ENCODE assay signal across 23 mouse cellular contexts in the genomic region with DNA sequence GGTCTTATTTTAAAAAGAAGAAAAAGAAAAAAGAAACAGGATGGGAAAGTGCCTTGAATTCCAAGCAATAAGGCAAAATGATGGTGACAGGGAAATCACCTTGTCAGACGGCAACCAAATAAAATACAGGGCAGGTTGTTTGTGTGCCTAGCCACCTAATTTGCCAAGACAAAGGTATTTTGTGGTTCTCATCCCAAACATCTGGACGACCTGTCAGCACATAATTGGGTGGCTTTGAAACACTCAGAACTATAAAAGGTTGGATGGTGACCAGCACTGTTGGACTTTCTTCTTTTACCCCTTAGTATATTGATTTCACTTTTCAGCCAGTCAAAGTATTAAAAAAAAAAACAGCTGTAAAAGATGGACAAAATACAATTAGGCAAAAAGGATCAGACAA. TPM values are rescaled to one million over a fixed set of nuclear protein-coding genes. Genes with fewer than 3 reads are reported as not detected.
DNase-seq lines count a peak whose midpoint lies in the region; ATAC-seq lines count a peak whose summit lies in the region.
"Had no signal": no experiment of that assay in that cellular context is flagged by ENCODE, and none has a peak within 500 bp of the region (broad histone marks: within the 10 kb centered on the region; RNA-seq: fewer than 3 reads in every experiment).

No protein-coding gene starts in this region.

- no peaks in the 10 kb centered on the region for H3K27me3 ChIP-seq in limb, embryonic 11.5 days (ENCODE audit: control insufficient read depth, insufficient read depth, low read length)
- H3K27me3 ChIP-seq: embryonic facial prominence, embryonic 12.5 days; forebrain, embryonic 12.5 days had no signal

- DNase-seq in fibroblast of lung, adult 2 months (ENCODE audit: low read depth): peak; percentile 6
- peak; percentile 52 for DNase-seq in forelimb bud, embryonic 11.5 days (ENCODE audit: low read depth, low spot score)
- peak; percentile 46 for DNase-seq in limb, embryonic 11.5 days (ENCODE audit: low spot score)
- DNase-seq in thymus, postnatal 25 days: no peak
- no peak for DNase-seq in frontal cortex, adult 2 months (ENCODE audit: extremely low spot score in 1 of 2, low spot score in 1 of 2)
- DNase-seq: adrenal gland, adult 2 months; adrenal gland, postnatal 10 days; adrenal gland, postnatal 25 days; cerebellum, adult 11 months; cerebellum, adult 18-20 months; cerebellum, adult 8-10 months; cerebellum, adult 9-11 months; cerebellum, postnatal 14 days had no signal

- H3K4me1 ChIP-seq in limb, embryonic 11.5 days (ENCODE audit: control insufficient read depth, insufficient read depth, low read length): no peaks in the 10 kb centered on the region
- H3K4me1 ChIP-seq: embryonic facial prominence, embryonic 12.5 days; forebrain, embryonic 12.5 days had no signal

- ATAC-seq in limb, embryonic 11.5 days (ENCODE audit: insufficient number of reproducible peaks, low FRiP score, low TSS enrichment, low read depth): no peak
- ATAC-seq: forebrain, embryonic 14.5 days; forebrain, embryonic 16.5 days had no signal

- H3K4me2 ChIP-seq in limb, embryonic 11.5 days (ENCODE audit: low read depth, severe bottlenecking): no peak overlapping the region
- H3K4me2 ChIP-seq: embryonic facial prominence, embryonic 12.5 days; forebrain, embryonic 12.5 days had no signal

- no peak overlapping the region for H3K27ac ChIP-seq in limb, embryonic 11.5 days (replicated peaks; ENCODE audit: low read depth, low read length)
- H3K27ac ChIP-seq: embryonic facial prominence, embryonic 10.5 days; embryonic facial prominence, embryonic 12.5 days; forebrain, embryonic 10.5 days; forebrain, embryonic 12.5 days had no signal

- H3K9ac ChIP-seq in limb, embryonic 11.5 days (ENCODE audit: low read length): no peak overlapping the region
- H3K9ac ChIP-seq: embryonic facial prominence, embryonic 12.5 days; forebrain, embryonic 12.5 days had no signal

- no peaks in the 10 kb centered on the region for H3K36me3 ChIP-seq in limb, embryonic 11.5 days (ENCODE audit: control insufficient read depth, insufficient read depth, low read length)
- H3K36me3 ChIP-seq: embryonic facial prominence, embryonic 10.5 days; embryonic facial prominence, embryonic 12.5 days; forebrain, embryonic 10.5 days; forebrain, embryonic 12.5 days had no signal

- H3K9me3 ChIP-seq in limb, embryonic 11.5 days (ENCODE audit: control insufficient read depth, low read length): no peaks in the 10 kb centered on the region
- H3K9me3 ChIP-seq: embryonic facial prominence, embryonic 10.5 days; embryonic facial prominence, embryonic 12.5 days; forebrain, embryonic 10.5 days; forebrain, embryonic 12.5 days had no signal

- WGBS in limb, embryonic 11.5 days: 18% methylated on average over 2 of the region's 2 CpGs

- no peak overlapping the region for H3K4me3 ChIP-seq in limb, embryonic 11.5 days (ENCODE audit: low read depth, low read length)
- H3K4me3 ChIP-seq: embryonic facial prominence, embryonic 10.5 days; embryonic facial prominence, embryonic 12.5 days; forebrain, embryonic 10.5 days; forebrain, embryonic 12.5 days had no signal

RNA-seq across cellular contexts. Expression of a gene that starts 58.8 kb away (rescaled TPM):
- not detected in 2 replicates for polyA plus RNA-seq in limb, embryonic 11.5 days (2014; fragmentation: Nextera tagmentation; extraction: Ambion mirVana)
- polyA plus RNA-seq in frontal cortex, adult 2 months (2012; rRNA removed): not detected in 2 replicates
- polyA plus RNA-seq: adrenal gland, adult 2 months; brain, embryonic 14.5 days; C2C12; cortical plate, adult 2 months; embryonic facial prominence, embryonic 10.5 days; embryonic facial prominence, embryonic 14.5 days; forebrain, embryonic 10.5 days; forebrain, embryonic 14.5 days; forebrain, embryonic 16.5 days had no signal

Comparison
In these comparisons a context has a peak if more than half of its experiments do, and no peak if none do; other contexts are left out.
1. DNase-seq: peak in fibroblast of lung, adult 2 months (single experiment), forelimb bud, embryonic 11.5 days (single experiment) and limb, embryonic 11.5 days (single experiment); none in thymus, postnatal 25 days (single experiment) and frontal cortex, adult 2 months (0 of 2).